Mouse (Mus musculus) heart, embryonic 13.5 days (tissue): ENCODE data around the gene Carnmt1. TPM values are rescaled to one million over a fixed set of nuclear protein-coding genes. Genes with fewer than 3 reads are reported as not detected.

Experiments used
- ATAC-seq: fragments of 200-750 bp; cut with Nextera tagmentation; 2 replicates; pipeline ENCODE4 v1.8.0; 2017; ENCODE audit warnings: moderate TSS enrichment; ENCODE audit not compliant: insufficient number of reproducible peaks, low FRiP score, low TSS enrichment; ENCODE audit errors: extremely low read depth
- H3K27ac ChIP-seq: fragments of 300-500 bp; sonication (generic); replicated peaks from 2 replicates; pipeline ENCODE4 v1.5.1; 2015; ENCODE audit warnings: moderate library complexity, mild to moderate bottlenecking, inconsistent platforms
- H3K27me3 ChIP-seq: fragments of 300-500 bp; sonication (generic); replicated peaks from 2 replicates; pipeline ENCODE4 v1.6.1; 2015; ENCODE audit warnings: mild to moderate bottlenecking, inconsistent platforms
- H3K36me3 ChIP-seq: fragments of 300-500 bp; sonication (generic); 2 replicates; pipeline ENCODE4 v1.6.1; 2015; ENCODE audit warnings: mild to moderate bottlenecking, inconsistent platforms
- H3K4me1 ChIP-seq: fragments of 300-500 bp; sonication (generic); 2 replicates; pipeline ENCODE4 v1.6.1; 2015; ENCODE audit warnings: inconsistent platforms
- H3K4me2 ChIP-seq: fragments of 300-500 bp; sonication (generic); 2 replicates; pipeline ENCODE4 v1.6.1; 2015; ENCODE audit warnings: inconsistent platforms, mild to moderate bottlenecking, moderate library complexity
- H3K4me3 ChIP-seq: fragments of 300-500 bp; sonication (generic); 2 replicates; pipeline ENCODE4 v1.5.1; 2015; ENCODE audit warnings: moderate library complexity, mild to moderate bottlenecking, inconsistent platforms
- H3K9ac ChIP-seq: fragments of 300-500 bp; sonication (generic); 2 replicates; pipeline ENCODE4 v1.6.1; 2015; ENCODE audit warnings: inconsistent platforms, mild to moderate bottlenecking, moderate library complexity
- H3K9me3 ChIP-seq: fragments of 300-500 bp; sonication (generic); 2 replicates; pipeline ENCODE4 v1.6.1; 2016; ENCODE audit warnings: inconsistent platforms
- WGBS: fragments of 180-500 bp; shearing (Covaris S2); methylation state at CpG from one replicate; pipeline ENCODE4 v1.1.7; 2015; ENCODE audit warnings: mixed read lengths; 5-methylcytosine and 5-hydroxymethylcytosine counted together
- polyA plus RNA-seq: library from polyadenylated mRNA; unstranded; fragments of >200 nt; fragmentation: Nextera tagmentation; extraction: Ambion mirVana; gene quantifications from 2 replicates; pipeline ENCODE4 v1.2.1, GENCODE M21; 2015

Gene Carnmt1
- polyA plus RNA-seq, 1 experiment from 2014 or later = 21.0 TPM

GRCm38 (mm10) chr19:18673116-18673515, 2.6 kb downstream of the Carnmt1 start:
- peak overlapping the region; percentile 63 for H3K9ac ChIP-seq
- no peaks in the 10 kb centered on the region for H3K27me3 ChIP-seq
- no peak for ATAC-seq
- no peaks in the 10 kb centered on the region for H3K9me3 ChIP-seq
- no peak overlapping the region for H3K27ac ChIP-seq
- 30% methylated on average over 4 of the region's 4 CpGs for WGBS
- peak overlapping the region; percentile 89 for H3K4me2 ChIP-seq
- H3K36me3 ChIP-seq = no peaks in the 10 kb centered on the region
- H3K4me3 ChIP-seq = peak overlapping the region; percentile 89
- H3K4me1 ChIP-seq = peaks cover 49% of the 10 kb centered on the region

- no peak overlapping the region for H3K27ac ChIP-seq
- H3K4me3 ChIP-seq = no peak overlapping the region
- 33% methylated on average over 4 of the region's 4 CpGs for WGBS
- no peak for ATAC-seq
- H3K27me3 ChIP-seq = no peaks in the 10 kb centered on the region
- no peak overlapping the region for H3K9ac ChIP-seq
- H3K4me1 ChIP-seq = no peaks in the 10 kb centered on the region
- H3K9me3 ChIP-seq = no peaks in the 10 kb centered on the region
- peaks cover 38% of the 10 kb centered on the region for H3K36me3 ChIP-seq
- H3K4me2 ChIP-seq = no peak overlapping the region
Observed at GRCm38 (mm10) chr19:18682142-18682541, 11.6 kb downstream of the Carnmt1 start.

DNA sequence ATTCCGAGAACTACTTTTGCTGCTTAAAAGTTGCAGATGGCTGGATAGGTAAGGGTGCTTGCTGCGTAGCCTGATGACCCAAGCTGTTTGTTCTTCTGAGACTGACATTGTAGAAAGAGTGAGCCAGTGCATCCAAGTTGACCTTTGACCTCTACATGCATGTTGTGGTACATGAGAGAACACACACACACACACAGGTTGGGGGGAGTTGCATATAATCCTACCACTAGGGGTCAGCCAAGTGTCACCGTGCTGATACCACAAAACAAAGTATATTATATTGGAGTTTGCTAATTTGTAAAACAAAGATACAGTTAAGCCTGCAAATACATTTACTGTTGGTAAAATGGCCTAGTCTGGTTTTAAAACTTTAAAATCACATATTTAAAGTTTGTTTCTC, 17.0 kb downstream of the Carnmt1 start:
- H3K27me3 ChIP-seq = no peaks in the 10 kb centered on the region
- peaks cover 7% of the 10 kb centered on the region for H3K4me1 ChIP-seq
- WGBS = 71% methylated on average over 3 of the region's 3 CpGs
- no peak overlapping the region for H3K9ac ChIP-seq
- peaks cover 17% of the 10 kb centered on the region for H3K36me3 ChIP-seq
- H3K9me3 ChIP-seq = no peaks in the 10 kb centered on the region
- no peak overlapping the region for H3K4me2 ChIP-seq
- no peak overlapping the region for H3K27ac ChIP-seq
- no peak overlapping the region for H3K4me3 ChIP-seq
- no peak; the same call in 1 of the 2 replicates for ATAC-seq

DNA sequence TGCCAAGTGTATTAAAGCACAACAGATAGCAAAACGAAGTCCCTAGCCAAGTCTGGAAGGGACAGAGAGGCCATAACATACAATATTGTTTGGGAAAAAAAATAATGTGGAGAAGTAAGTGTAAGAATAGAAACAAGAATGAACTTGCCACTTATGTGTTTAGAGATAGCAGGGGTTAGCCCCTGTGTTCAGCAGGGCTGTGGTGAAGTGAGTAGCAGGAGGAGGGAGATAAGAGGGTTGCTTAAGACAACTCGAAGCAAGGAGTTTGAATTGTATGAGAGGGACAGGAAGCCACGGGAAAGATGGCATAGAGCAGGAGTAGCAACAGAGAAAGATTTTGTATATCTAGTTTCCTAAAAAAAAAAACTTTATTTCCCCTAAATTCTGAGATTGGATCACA, 21.6 kb downstream of the Carnmt1 start:
- H3K4me1 ChIP-seq = peaks cover 7% of the 10 kb centered on the region
- 23% methylated on average over 3 of the region's 3 CpGs for WGBS
- no peaks in the 10 kb centered on the region for H3K27me3 ChIP-seq
- ATAC-seq = no peak
- no peak overlapping the region for H3K9ac ChIP-seq
- peaks cover 31% of the 10 kb centered on the region for H3K36me3 ChIP-seq
- no peak overlapping the region for H3K4me2 ChIP-seq
- H3K9me3 ChIP-seq = no peaks in the 10 kb centered on the region
- no peak overlapping the region for H3K4me3 ChIP-seq
- H3K27ac ChIP-seq = no peak overlapping the region

DNA sequence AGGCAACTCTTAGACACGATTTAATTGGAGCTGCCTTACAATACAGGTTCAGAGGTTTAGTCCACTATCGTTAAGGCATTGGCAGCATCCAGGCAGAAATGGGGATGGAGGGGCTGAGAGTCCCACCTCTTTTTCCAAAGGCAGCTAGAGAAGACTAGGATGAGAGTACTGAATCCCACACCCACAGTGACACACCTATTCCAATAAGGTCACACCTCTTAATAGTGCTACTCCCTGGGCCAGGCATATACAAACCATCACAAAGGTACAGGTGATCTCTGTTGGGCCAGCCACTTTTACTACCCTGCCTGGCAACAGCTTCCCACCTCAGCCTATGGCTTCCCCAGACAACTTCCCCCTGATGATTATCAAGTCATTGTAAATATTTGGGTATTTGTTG, 22.2 kb downstream of the Carnmt1 start:
- no peaks in the 10 kb centered on the region for H3K27me3 ChIP-seq
- H3K27ac ChIP-seq = no peak overlapping the region
- no peak for ATAC-seq
- H3K4me1 ChIP-seq = peaks cover 7% of the 10 kb centered on the region
- no peak overlapping the region for H3K9ac ChIP-seq
- WGBS = 89% methylated on average over 2 of the region's 2 CpGs
- H3K4me3 ChIP-seq = no peak overlapping the region
- H3K36me3 ChIP-seq = peaks cover 37% of the 10 kb centered on the region
- H3K4me2 ChIP-seq = no peak overlapping the region
- no peaks in the 10 kb centered on the region for H3K9me3 ChIP-seq

DNA sequence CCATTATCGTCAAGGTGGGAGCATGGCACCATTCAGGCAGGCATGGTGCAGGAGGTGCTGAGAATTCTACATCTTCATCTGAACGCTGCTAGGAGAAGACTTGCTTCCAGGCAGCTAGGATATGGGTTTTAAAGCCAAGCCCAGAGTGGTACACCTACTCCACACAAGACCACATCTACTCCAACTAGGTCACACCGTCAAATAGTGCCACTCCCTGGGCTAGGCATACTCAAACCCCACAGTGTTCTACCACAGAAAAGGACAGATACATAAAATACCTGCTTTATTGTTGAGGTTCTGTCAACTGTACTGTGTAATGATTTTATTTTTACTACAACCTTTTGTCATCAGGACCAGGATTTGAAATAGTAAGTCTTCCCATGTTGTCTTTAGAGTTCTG, 24.6 kb downstream of the Carnmt1 start:
- Histone ChIP-seq H3K4me2 (no peak overlapping the region), H3K4me3 (no peak overlapping the region), H3K9ac (no peak overlapping the region), H3K4me1 (peaks cover 7% of the 10 kb centered on the region), H3K9me3 (no peaks in the 10 kb centered on the region), H3K27ac (no peak overlapping the region), H3K27me3 (no peaks in the 10 kb centered on the region), H3K36me3 (peaks cover 44% of the 10 kb centered on the region)
- WGBS = 82% methylated on average over 3 of the region's 3 CpGs
- no peak for ATAC-seq

GRCm38 (mm10) chr19:18695552-18695951, 25.0 kb downstream of the Carnmt1 start:
- H3K9me3 ChIP-seq = no peaks in the 10 kb centered on the region
- no peak overlapping the region for H3K27ac ChIP-seq
- 52% methylated on average over 1 of the region's 1 CpGs for WGBS
- peaks cover 7% of the 10 kb centered on the region for H3K4me1 ChIP-seq
- H3K27me3 ChIP-seq = no peaks in the 10 kb centered on the region
- no peak for ATAC-seq
- no peak overlapping the region for H3K9ac ChIP-seq
- no peak overlapping the region for H3K4me3 ChIP-seq
- H3K36me3 ChIP-seq = peaks cover 44% of the 10 kb centered on the region
- H3K4me2 ChIP-seq = no peak overlapping the region

DNA sequence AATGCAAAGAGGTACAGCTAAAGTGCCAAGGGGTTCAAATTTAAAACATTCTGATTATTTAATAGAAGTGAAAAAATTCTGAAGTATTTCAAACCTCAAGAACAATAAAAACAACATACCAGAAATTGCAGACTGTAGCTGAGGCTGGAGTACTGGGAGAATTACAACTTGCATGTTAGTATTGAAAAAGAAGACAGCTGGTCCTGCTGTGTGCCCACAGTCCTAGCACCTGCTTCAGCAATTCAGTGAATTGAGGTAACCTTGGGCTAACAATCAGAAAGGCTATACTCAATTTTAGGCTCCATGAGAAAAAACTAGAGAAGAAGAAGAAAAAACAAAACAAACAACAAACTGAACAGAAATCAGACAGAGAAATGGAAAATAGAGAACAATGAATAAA, 37.5 kb downstream of the Carnmt1 start:
- Histone ChIP-seq H3K4me2 (no peak overlapping the region), H3K27me3 (no peaks in the 10 kb centered on the region), H3K4me1 (peaks cover 9% of the 10 kb centered on the region), H3K9me3 (no peaks in the 10 kb centered on the region), H3K27ac (no peak overlapping the region), H3K4me3 (no peak overlapping the region), H3K9ac (no peak overlapping the region), H3K36me3 (peaks cover 10% of the 10 kb centered on the region; the same call in 1 of the 2 replicates)
- ATAC-seq = no peak

- Histone ChIP-seq H3K4me2 (no peak overlapping the region), H3K4me1 (peaks cover 29% of the 10 kb centered on the region), H3K27me3 (no peaks in the 10 kb centered on the region), H3K9me3 (no peaks in the 10 kb centered on the region), H3K9ac (no peak overlapping the region), H3K27ac (no peak overlapping the region), H3K36me3 (peaks cover 10% of the 10 kb centered on the region; the same call in 1 of the 2 replicates), H3K4me3 (no peak overlapping the region)
- WGBS = 76% methylated on average over 6 of the region's 6 CpGs
- ATAC-seq = no peak
Observed at GRCm38 (mm10) chr19:18710903-18711302, 40.3 kb downstream of the Carnmt1 start.

DNA sequence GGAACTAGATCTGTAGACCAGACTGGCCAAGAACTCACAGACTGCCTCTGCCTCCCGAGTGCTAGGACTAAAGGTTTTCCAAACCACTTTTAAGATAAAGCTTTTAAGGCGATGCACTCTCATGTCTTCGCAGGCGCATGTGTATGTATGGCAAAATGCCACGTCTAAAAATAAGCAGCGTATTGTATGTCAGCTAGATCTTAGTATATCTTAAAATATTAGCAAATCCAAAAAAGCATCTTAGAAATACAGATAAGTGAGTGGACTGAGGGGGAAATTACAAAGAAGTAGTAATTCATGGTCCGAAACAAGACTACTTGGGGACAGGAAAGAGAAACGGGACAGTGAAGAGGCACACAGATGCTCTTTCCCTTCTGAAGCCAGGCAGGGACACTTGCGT, 41.0 kb downstream of the Carnmt1 start:
- Histone ChIP-seq H3K4me3 (no peak overlapping the region), H3K36me3 (peaks cover 8% of the 10 kb centered on the region; the same call in 1 of the 2 replicates), H3K27ac (no peak overlapping the region), H3K9ac (no peak overlapping the region), H3K4me2 (no peak overlapping the region), H3K9me3 (no peaks in the 10 kb centered on the region), H3K4me1 (peaks cover 32% of the 10 kb centered on the region), H3K27me3 (no peaks in the 10 kb centered on the region)
- no peak for ATAC-seq
- 75% methylated on average over 9 of the region's 9 CpGs for WGBS

GRCm38 (mm10) chr19:18712153-18712865, 41.7 kb downstream of the Carnmt1 start:
- Histone ChIP-seq H3K4me2 (peak overlapping the region; percentile 91), H3K4me1 (peaks cover 39% of the 10 kb centered on the region), H3K4me3 (peak overlapping the region; percentile 95), H3K27ac (peak overlapping the region; percentile 97), H3K27me3 (no peaks in the 10 kb centered on the region), H3K9me3 (no peaks in the 10 kb centered on the region), H3K36me3 (peaks cover 7% of the 10 kb centered on the region; the same call in 1 of the 2 replicates), H3K9ac (peak overlapping the region; percentile 95)
- no peak for ATAC-seq
- WGBS = 49% methylated on average over 16 of the region's 16 CpGs

DNA sequence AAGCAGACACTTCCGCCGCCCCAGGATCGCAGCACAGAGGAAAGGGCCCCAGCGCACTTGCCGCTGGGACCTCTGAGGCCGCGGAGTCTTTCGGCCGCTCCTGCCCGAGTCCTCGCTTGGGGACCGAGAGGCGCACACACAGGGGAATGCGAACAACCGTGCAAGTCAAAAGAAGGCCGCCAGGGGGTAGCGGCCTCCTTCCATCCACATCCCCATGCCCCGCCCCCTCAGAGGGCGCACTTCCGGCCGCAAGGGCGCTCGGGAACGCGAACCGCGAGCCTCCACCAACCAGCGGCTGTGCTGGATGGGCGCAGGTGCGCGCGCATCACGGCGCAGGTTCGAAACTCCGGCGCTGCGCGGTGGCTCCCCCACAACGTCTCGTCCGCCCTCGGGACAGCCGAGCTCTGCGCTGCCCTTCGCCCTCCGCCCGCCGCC, 42.3 kb downstream of the Carnmt1 start, which contains the start of gene D030056L22Rik:
Gene D030056L22Rik, plus strand, starts transcription at position 328 of the 435 bp plus-strand sequence.
- Histone ChIP-seq H3K4me2 (peak within 1 kb of the TSS; percentile 91), H3K36me3 (0 out of 2 replicates have a peak, but pooled peaks cover 6% of the 10 kb centered on the region), H3K9me3 (no peaks in the 10 kb centered on the region), H3K4me1 (peaks cover 39% of the 10 kb centered on the region), H3K27ac (peak within 1 kb of the TSS; percentile 97), H3K4me3 (peak within 1 kb of the TSS; percentile 95), H3K9ac (peak within 1 kb of the TSS; percentile 95), H3K27me3 (no peaks in the 10 kb centered on the region)
- WGBS = under 1% methylated on average over 49 of the region's 49 CpGs
- peak; percentile 96 for ATAC-seq
